Mouse (Mus musculus): ENCODE results near the gene Pou2f3.
A peak's percentile ranks its signal among the peaks of the same experiment; 100 is the strongest.

Gene Pou2f3

DNA sequence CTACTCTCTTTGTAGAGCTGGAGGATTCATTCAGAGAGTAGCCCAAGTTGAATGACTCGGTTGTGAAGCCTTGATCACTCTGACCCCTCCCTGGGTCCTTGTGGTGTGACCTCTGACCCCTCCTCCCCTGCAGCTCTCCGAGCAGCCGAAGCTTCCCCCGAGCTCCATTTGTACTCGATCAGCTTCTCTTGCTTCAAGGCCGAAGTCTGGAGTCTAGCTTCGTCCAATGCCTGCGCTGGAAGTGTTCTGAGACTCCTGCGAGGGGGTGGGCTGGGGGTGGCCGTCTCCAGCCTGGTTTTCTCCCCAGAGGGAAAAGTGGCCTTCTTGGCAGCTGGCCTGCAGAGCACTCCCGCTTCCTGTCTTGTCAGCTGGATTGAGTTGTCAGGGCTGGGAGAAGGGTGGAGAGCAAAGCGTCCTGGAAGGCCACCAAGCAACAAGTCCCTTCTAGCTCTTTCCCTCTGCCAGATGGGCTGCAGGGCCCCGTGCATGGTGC, at the start of gene Pou2f3:
Pou2f3 (minus strand) TSS at position 180 of the 493 bp plus-strand sequence.
- DNase-seq (ENCODE audit: low spot score in 2 of 2): no peak

DNA sequence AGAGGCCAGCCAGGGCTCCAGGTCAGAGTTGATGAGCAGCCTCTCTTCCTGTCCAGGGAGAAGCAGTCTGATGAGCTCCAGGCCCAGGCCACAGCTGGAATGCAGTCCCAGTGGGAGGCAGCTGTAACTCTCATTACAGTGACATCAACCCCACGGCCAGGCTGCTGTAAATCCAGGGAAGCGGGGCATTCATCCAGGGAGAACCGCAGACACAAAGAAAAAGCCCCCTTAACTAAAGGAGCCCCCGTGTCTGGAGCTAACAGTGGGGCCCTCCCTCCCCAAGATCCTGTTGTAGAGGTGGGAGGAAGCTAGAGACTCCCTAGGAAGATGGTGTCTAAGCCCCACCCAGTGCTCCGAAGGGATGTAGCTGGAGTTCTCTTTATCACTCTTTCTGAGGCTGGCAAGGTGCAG, 43.1 kb upstream of the Pou2f3 start:
- no peak for DNase-seq (ENCODE audit: low spot score in 2 of 2)

DNA sequence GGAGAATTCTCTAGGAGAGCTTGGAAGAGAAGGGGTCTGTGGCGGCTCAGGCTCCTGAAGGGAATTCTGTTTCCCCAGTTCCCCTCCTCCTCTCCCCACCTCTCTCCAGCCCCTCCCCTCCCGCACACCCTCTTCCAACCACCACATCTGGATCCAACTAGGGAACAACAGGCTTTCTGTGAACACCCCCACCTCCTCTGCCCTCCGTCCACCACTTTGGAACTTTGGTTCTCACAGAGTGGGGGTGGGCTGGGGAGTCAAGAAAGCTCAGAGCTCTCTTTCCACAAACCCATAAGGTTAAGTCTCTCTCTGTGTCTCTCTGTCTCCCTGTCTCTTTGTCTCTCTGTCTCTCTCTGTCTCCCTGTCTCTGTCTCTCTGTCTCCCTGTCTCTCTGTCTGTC, 42.6 kb upstream of the Pou2f3 start:
- no peak for DNase-seq (ENCODE audit: low spot score in 2 of 2)

DNA sequence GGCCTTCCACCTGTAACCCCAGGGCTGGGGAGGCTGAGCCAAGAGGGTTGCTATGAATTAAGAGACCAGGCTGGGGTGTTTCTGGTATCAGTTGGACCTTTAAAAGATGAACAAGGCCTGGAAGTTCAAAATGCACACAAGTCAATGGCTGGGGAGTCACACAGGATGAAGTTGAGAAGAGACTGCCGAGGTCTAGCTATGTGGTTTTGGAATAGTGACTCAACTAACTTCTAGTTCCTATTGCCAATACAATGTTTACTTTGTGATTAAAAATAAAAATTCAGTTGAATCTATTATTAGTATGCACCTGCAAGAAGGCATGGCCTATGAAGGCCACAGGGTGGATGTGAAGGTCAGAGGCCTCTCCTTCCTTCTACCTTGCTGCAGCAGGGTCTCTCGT, 41.6 kb upstream of the Pou2f3 start:
- DNase-seq (ENCODE audit: low spot score in 2 of 2): no peak

DNA sequence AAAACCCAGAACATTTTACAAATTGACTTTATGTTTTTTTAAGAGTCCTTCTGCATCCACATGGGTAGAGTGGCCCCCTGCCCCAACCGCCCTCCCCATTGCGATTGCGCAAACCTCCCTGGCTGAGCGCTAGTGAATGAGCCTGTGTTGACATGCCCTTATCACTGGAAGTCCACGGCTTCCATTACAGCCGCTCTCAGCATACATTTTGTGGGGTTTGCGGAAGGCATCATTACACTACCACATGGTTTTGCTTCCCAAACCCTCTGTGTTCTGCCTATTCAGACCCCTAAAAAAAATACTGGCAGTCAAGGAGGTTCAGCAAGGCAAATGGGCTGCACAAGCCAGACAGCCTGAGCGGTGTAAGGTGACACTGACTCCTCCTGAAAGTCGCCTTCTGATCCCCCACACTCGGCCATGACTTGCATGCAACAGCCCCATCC, 36.6 kb upstream of the Pou2f3 start:
- no peak for DNase-seq (ENCODE audit: low spot score in 2 of 2)

DNA sequence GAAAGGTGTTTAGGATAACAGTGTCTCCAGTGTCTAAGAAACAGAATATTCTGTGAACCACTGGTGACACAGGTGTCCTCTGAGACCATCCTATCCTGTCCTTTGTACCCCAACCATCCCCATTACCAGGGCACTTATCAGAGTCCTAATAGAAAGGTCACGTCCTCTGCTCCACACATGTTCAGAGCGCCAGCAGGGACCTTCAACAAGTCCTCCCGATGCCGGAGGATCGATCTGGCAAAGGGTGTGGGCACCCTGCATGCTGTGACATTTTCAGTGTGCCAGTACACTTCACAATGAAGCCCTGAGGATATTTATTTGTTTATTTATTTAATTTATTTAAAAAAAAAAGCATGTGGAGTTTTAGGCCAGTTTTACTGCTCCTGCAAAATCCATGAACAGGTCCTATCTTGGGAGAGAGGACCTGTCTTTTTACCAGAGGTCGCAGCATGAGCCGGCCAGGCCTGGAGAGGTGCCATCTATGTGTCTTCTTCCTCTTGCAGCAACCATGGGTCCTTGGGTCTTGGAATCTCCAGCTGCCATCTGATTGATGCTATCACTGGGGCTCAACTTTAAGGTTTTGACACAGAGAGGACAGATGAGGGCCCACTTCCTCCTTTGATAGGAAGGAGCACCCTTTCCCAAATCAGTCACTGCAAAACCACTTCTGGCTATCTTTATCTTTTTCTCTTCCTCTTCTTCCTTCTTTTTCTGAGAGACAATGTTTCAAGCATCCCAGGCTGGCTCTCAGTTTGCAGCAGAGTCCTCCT, 35.8 kb upstream of the Pou2f3 start:
- DNase-seq (ENCODE audit: low spot score in 2 of 2): no peak

DNA sequence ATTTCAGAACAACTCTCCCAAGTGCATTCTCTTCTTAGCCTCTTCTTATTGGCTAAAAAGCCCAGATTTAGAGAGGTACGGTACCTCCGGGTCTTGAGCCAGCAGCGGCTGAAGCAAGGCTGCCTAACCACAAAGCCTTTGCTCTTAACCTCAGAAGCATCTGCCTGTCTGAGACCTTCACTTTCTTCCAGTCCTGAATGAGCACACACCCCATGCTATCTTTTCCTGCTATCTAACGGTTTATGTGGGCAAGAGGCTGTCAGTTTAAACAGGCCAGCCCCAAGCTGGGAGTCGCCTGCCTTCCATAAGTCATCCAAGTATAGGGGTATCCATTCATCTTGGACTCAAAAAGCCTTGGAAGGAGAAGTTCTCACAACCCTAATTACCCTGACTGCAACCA, 32.3 kb upstream of the Pou2f3 start:
- no peak for DNase-seq (ENCODE audit: low spot score in 2 of 2)

DNA sequence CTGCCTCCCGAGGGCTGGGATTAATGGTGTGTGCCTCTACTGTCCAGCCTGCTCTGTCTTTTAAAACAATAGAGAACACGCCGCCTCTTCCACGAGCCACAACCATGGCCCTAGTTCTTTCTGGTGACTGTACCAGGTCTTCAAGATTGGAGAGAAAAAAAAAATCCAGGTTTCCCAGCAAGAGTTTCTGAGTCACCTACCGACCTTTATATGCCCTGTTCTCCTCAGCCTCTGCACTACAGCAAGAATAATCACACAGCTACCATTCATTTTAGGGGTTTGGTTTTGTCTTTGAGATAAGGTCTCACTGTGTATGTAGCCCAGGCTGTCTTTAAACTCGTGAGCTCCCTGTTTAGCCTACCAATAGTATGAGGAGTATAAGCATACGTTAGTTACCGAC, 31.8 kb upstream of the Pou2f3 start:
- DNase-seq (ENCODE audit: low spot score in 2 of 2): no peak

DNA sequence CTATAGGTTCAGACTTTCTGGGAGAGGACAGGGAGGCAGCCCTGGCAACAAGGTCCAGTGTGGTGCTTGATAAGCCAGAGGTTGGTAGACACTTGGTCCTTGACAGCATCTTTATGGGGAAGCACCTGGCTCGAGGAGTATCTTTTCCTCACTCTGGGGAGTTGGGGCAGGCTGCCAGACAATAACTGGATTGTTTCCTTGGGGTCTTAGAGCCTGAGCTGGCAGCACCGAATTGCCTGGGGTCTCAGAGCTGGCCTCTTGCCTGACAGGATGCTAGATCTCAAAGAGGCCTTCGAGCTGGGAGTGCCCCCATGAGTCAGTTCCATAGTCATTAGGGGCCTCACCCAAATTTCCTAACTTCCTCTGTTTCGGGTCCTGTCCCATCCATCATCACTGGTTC, 31.1 kb upstream of the Pou2f3 start:
- no peak for DNase-seq (ENCODE audit: low spot score in 2 of 2)

DNA sequence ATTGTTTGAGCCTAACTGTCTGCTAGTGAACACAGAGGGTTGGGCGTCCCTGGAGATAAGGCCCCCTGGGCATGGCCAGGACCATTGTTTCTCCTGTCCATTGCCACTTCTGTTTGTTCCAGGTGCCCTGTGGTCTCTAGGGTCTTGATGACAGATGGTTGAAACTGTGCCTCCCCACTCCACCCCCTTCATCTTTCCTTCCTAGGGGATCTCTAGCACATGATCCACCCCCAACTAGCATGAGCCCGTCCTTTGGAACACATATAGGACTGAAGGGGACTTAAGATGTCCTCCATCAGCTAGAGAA, 30.4 kb upstream of the Pou2f3 start:
- no peak for DNase-seq (ENCODE audit: low spot score in 2 of 2)

DNA sequence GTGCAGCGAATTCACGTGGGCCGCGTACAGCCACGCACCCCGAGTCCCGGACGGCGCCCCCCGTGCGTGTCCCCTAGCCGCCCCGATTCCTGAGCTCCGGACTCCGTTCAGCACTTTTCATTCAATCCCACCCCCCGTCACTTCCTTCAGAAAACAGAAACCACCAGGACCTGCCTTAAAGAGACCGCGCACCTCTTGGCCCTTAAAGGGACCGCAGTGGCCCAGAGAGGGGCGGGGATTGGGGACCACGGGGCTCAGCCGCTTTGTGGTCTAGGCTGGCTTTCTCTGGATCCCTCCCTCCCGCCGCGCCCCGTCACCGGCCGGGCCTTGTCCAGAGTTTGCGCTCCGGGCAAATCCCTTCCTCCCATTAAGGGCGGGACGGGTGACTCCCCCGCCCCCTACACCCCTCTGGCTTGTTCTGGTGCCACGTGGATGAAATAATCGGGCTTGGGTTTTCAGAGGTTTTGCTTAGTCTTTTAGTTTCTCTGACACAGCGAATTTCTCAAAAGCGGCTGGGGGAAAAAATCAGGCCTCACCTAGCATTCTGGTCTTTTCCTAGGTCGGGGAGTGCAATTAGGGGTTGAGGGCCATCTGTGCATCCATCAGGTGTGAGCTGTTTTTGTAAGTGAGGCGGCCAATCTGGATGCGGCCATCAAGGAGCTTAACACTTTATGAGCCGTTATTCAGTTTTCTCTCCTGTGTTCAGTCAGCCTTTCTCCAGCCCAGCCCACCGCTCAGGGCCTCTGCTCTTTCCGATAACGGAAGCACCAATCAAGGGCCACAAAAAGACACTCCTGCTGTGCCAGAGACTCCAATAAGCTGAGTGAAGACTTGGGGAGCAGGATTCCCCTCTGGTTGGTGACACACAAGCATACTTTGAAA, 29.8 kb upstream of the Pou2f3 start, which contains the start of gene Oaf:
Oaf (minus strand) TSS at position 200 of the 882 bp plus-strand sequence.
- peak in 1 of 2 experiments; percentile 31 for DNase-seq (ENCODE audit: low spot score in 2 of 2)

DNA sequence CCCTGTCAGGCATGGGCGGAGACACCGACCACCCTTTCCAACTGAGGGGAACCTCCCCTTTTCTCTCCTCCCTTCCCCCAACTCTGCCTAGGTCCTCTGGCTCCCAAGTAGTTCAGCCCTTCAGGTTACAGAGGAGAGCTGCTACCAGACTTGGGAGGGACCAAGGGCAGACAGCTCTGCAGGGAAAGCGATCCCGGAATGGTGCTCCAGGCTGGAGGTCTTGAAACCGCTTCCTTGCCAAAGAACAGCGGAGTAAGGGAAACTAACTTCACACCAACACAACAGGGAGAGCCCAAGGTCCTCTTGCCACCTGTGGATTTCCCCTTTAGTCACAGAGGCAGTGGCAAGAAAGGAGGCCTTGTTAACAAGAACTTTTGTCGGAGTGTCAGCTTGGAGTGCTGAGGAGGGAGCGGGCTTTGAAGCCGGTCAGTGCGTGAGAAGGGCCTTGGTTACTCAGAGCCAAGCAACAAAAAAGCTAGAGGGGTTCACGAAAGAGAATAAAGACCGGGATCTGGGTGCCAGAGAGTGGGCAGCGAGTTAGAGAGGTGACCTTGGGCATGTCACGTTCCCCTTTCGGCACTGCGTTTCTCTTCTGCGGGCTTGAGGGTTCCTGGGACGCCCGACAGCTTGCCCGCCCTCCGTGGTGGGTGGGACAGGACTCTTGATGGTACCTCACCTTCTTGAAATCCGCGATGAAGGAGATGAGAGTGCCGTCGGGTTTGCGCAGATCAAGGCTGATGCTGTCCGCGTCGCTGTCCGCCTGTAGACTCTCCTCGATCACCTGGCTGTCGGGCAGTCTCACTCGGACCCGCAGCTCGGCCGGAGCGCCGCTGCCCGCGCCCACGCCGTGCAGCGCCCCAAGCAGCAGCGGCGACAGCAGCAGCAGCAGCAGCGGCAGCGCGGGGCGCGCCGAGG, 28.7 kb upstream of the Pou2f3 start:
- no peak for DNase-seq (ENCODE audit: low spot score in 2 of 2)

DNA sequence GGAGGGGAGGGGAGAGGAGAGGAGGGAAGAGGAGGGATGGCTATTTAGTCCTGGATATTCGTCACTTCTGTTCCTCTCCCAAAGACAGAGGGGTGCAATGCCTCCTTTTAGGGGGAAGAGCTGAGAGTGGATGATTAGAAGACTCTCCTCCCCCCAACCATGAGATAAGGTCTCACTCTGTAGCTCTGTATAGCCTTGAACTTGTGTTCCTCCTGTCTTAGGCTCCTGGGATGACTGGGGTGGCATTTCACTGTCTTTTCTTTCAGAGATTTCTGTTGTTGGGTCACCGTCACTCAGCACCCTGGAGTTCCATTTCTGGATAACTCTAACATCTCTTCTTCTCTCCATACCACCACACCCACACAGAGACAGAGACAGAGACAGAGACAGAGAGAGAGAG, 28.0 kb upstream of the Pou2f3 start:
- DNase-seq (ENCODE audit: low spot score in 2 of 2): no peak

DNA sequence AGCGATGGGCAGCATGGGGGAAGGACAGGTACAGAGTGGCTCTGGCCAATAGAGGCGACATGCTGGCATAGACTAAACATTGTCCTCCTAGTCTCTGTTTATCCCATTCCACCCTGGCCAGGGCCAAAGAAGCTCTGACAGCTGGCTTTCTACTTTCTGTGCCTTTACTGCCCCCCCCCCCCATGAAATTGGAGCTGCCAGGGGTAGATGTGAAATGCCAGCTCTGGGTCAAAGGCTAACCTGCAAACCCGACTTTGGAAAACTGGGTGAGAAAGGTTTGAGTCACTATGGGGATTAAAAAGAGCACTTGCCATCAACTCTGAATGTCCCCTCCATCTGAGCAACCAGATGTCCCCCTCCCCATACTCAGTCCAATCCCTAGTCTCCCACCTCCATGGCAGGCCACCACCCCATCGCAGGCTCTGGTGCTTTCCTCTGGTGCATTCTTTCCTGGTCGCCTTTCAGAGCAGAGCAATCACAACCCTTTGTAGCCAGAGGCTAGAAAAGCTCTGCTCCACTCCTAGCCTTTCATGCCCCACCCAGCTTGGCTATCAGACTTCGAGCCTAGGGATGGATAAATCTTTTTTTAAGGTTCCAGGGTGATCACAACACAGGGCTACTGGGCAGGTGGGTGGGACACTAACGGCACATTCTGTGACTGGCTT, 27.1 kb upstream of the Pou2f3 start:
- DNase-seq (ENCODE audit: low spot score in 2 of 2): no peak

DNA sequence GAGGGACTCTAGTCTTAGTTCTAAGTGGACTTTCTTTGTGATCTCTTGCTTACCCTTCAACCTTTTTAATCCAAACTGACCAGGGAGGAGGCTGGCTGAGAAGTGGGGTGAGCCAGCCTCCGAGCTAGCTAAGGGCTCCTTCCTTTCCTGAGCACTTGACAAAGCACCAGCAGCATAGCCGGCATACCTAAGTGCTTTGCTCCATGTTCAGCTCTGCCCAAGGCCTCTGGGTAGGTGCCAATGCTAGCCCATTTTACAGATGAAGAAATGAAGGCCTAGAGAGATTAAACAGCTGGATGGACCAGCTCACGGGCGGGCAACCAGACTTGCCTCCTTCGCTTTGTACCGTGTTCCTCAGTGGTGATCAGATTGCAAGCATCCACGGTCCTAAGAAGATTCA, 26.4 kb upstream of the Pou2f3 start:
- DNase-seq (ENCODE audit: low spot score in 2 of 2): no peak

DNA sequence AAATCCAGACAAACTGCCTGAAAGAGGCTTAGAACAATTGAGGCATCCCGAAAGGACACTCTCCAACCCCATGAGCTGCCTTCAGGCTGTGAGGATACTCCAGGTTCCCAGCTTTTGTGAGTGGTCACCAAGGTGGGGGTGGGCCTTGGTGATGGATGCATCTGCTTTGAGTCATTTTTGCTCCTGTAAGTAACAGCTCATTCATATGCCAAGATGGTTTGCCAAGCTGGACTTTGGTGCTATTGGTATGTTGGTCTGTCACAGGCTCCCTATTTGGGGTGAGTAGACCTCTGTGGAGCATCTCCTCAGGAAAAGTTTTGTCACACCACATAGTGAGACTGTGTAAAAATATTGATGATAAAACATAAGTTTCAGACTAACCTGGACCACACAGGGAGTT, 25.9 kb upstream of the Pou2f3 start:
- DNase-seq (ENCODE audit: low spot score in 2 of 2): no peak

DNA sequence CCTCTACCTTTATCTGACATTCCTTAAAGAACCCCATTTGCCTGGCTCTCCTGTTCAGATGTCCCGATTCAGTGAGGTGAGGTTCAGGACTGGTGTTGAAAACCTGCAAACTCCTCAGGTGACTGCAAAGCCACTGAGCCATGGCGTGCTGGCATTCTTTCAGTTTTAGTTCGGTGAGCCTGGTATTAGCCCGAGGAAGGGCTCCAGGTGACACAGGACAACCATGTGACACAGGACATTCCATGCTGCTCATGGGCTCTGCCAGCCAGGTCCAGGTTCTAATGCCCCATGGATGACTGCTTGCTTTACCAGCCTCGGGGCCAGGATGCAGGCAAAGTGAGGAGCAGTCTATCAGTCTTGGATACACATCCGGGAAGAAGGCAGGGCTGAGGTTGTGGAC, 25.2 kb upstream of the Pou2f3 start:
- no peak for DNase-seq (ENCODE audit: low spot score in 2 of 2)

DNA sequence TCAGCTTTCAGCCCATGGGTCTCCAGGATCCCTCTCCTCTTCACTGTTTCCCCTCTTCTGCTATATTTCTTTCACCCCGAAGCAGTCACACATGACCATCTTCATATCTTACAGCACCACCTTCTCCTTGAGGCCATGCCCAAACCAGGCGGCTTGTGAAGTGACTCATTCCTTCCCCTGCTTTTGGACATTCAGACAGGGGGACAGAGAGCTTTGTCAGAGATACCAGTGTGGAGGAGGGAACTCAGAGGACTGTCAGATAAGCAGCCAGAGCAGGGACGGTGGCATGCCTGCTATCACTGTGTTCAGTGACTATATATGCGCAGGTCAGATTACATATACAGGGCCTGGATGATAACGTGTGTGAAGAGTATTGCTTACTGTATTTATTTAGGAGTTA, 24.3 kb upstream of the Pou2f3 start:
- no peak for DNase-seq (ENCODE audit: low spot score in 2 of 2)

DNA sequence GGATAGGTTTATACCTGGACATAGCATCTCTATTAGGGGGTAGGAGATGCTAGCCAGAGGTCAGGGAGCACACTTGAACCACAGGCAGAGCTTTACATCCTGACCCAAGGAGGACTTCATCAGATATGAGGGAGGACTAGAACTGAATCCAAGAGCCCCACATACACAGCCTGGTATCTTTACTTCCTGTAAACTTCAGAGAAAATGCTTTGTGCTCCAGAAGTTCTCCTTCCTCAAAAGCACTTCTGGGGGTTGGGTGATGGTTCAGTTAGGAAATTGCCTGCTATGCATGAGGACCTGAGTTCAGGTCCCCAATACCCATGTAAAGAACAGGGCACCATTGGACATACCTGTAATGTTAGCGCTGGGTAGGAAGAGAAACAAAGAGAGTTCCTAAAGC, 23.3 kb upstream of the Pou2f3 start:
- DNase-seq (ENCODE audit: low spot score in 2 of 2): no peak

DNA sequence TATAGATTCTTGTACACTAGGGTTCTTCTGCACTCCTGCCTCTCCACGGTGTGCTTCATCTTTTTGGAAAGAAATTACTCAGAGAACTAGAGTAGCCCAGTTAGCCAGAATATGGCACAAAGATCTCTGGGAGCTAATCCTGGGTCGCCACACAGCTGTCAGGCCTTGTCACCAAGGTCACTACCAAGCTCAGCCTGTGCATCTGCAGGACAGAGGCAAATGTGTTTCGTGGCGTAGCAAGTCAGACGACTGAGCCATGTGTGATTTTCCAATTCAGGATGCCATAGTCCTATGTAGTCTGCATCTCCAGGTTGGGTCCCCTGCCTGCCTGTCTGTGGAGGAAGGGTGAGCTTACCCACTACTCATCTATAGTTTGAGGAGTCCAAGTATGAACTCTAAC, 22.9 kb upstream of the Pou2f3 start:
- DNase-seq (ENCODE audit: low spot score in 2 of 2): no peak

DNA sequence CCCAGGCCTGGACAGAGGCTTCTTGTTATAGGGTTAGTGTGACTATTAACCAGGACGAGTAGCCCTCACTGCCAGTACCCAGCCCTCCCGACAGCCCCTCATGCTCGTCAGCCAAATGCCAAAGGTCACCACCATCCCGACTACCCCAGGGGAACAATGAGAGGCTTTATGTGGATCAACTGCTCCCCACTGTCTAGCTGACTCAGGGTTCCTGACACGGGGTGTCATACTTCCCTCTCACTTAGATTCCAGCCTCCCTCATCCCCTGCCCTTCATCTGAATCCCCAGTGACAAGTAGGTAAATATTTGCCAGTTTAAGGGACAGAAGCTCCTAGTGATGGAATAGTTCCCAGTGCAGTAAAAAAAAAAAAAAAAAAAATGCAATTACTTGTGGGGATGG, 22.1 kb upstream of the Pou2f3 start:
- no peak for DNase-seq (ENCODE audit: low spot score in 2 of 2)

Data from spleen, postnatal 14 days (tissue).